Comparison of ENCODE assay signal across 8 mouse cellular contexts in genomic region chr11:96963580-96963979, GRCm38 (mm10). TPM values are rescaled to one million over a fixed set of nuclear protein-coding genes. Genes with fewer than 3 reads are reported as not detected.
DNase-seq lines count a peak whose midpoint lies in the region; ATAC-seq and TF ChIP-seq lines count a peak whose summit lies in the region.

No protein-coding gene starts in this region.

- no peaks in the 10 kb centered on the region for H3K27me3 ChIP-seq in intestine, postnatal 0 days (replicated peaks; ENCODE audit: control insufficient read depth, insufficient read depth, low read length)
- H3K27me3 ChIP-seq in midbrain, embryonic 12.5 days: no peaks in the 10 kb centered on the region

- H3K27ac ChIP-seq in intestine, postnatal 0 days (ENCODE audit: low read depth, low read length): no peak overlapping the region
- no peak overlapping the region for H3K27ac ChIP-seq in midbrain, embryonic 12.5 days (replicated peaks)

- peak; percentile 96 for DNase-seq in adipocyte (ENCODE audit: low spot score)
- DNase-seq in cerebellum, postnatal 4 days (ENCODE audit: low spot score in 2 of 2): peak; percentile 77 to 87
- DNase-seq in gastrocnemius, postnatal 25 days: peak; percentile 83
- peak; percentile 90 for DNase-seq in left cerebral cortex, postnatal 4 days
- peak; percentile 86 for DNase-seq in skeletal muscle tissue, adult 2 months (ENCODE audit: low read depth, low spot score)

- H3K4me1 ChIP-seq in intestine, postnatal 0 days (replicated peaks; ENCODE audit: control insufficient read depth, insufficient read depth, low read length): 0 out of 2 replicates have a peak, but pooled peaks cover 4% of the 10 kb centered on the region
- no peaks in the 10 kb centered on the region for H3K4me1 ChIP-seq in midbrain, embryonic 12.5 days

- intact Hi-C loops in left cerebral cortex, postnatal 4 days (cut with DNase I): loop anchor here (5.0 kb wide), 1 partner anchor 46 kb away; the partner anchor contains the start of gene Cdk5rap3

- no peak overlapping the region for H3K9ac ChIP-seq in intestine, postnatal 0 days (ENCODE audit: low read depth, low read length)
- H3K9ac ChIP-seq in midbrain, embryonic 12.5 days (replicated peaks): no peak overlapping the region

- peak; percentile 58 for ATAC-seq in intestine, postnatal 0 days
- ATAC-seq in midbrain, embryonic 12.5 days (ENCODE audit: low FRiP score, low read depth): 0 out of 2 replicates have a peak, but pooled peaks have one; percentile 47
- ATAC-seq in activated CD4-positive, CD25-positive, alpha-beta regulatory T cell, adult 4 months: no peak

- 13% methylated on average over 8 of the region's 8 CpGs for WGBS in intestine, postnatal 0 days
- WGBS in midbrain, embryonic 12.5 days: 19% methylated on average over 8 of the region's 8 CpGs

- no peak overlapping the region for H3K4me2 ChIP-seq in intestine, postnatal 0 days (replicated peaks; ENCODE audit: low read depth)
- no peak overlapping the region for H3K4me2 ChIP-seq in midbrain, embryonic 12.5 days (replicated peaks)

- peak; percentile 96 for TF ChIP-seq CTCF in intestine, postnatal 0 days (IDR thresholded peaks at IDR 0.05; ENCODE audit: low read depth)

- no peak overlapping the region for H3K4me3 ChIP-seq in intestine, postnatal 0 days (ENCODE audit: low read depth, low read length)
- H3K4me3 ChIP-seq in midbrain, embryonic 12.5 days: no peak overlapping the region

- H3K36me3 ChIP-seq in intestine, postnatal 0 days (ENCODE audit: control insufficient read depth, insufficient read depth): peaks cover 41% of the 10 kb centered on the region
- peaks cover 50% of the 10 kb centered on the region for H3K36me3 ChIP-seq in midbrain, embryonic 12.5 days

- H3K9me3 ChIP-seq in intestine, postnatal 0 days (ENCODE audit: control insufficient read depth): no peaks in the 10 kb centered on the region
- no peaks in the 10 kb centered on the region for H3K9me3 ChIP-seq in midbrain, embryonic 12.5 days

RNA-seq across cellular contexts. Expression of gene Sp2, which starts 19.2 kb away (rescaled TPM):
- 1 to 10 TPM; 8.9 to 9.0 TPM for total RNA-seq in gastrocnemius, postnatal 25 days (2021)
- polyA plus RNA-seq in intestine, postnatal 0 days (2015; fragmentation: Nextera tagmentation; extraction: Ambion mirVana): 7.7 and 8.2 TPM in 2 replicates
- 10 to 100 TPM in 1 of 2 experiments, 1 to 10 TPM in 1; 9.5 to 11.5 TPM for total RNA-seq in left cerebral cortex, postnatal 4 days (2021)
- polyA plus RNA-seq in midbrain, embryonic 12.5 days (2016; fragmentation: Nextera tagmentation; extraction: Ambion mirVana): 23.4 and 25.9 TPM in 2 replicates
- 10 to 100 TPM; 22.5 to 26.6 TPM for polyA plus RNA-seq in activated CD4-positive, CD25-positive, alpha-beta regulatory T cell, adult 4 months (2017; shearing (Covaris generic))

RNA-seq across cellular contexts. Expression of gene Pnpo, which starts 19.8 kb away (rescaled TPM):
- total RNA-seq in gastrocnemius, postnatal 25 days (2021): 1 to 10 TPM; 7.0 to 8.3 TPM
- polyA plus RNA-seq in intestine, postnatal 0 days (2015; fragmentation: Nextera tagmentation; extraction: Ambion mirVana): 145 and 158 TPM in 2 replicates
- 10 to 100 TPM; 11.7 to 15.1 TPM for total RNA-seq in left cerebral cortex, postnatal 4 days (2021)
- 14.6 and 16.4 TPM in 2 replicates for polyA plus RNA-seq in midbrain, embryonic 12.5 days (2016; fragmentation: Nextera tagmentation; extraction: Ambion mirVana)
- polyA plus RNA-seq in activated CD4-positive, CD25-positive, alpha-beta regulatory T cell, adult 4 months (2017; shearing (Covaris generic)): 10 to 100 TPM; 25.6 to 33.4 TPM

RNA-seq across cellular contexts. Expression of gene Prr15l, which starts 35.7 kb away (rescaled TPM):
- total RNA-seq in gastrocnemius, postnatal 25 days (2021): not detected
- polyA plus RNA-seq in intestine, postnatal 0 days (2015; fragmentation: Nextera tagmentation; extraction: Ambion mirVana): 138 and 141 TPM in 2 replicates
- not detected for total RNA-seq in left cerebral cortex, postnatal 4 days (2021)
- 0.55 and 0.68 TPM in 2 replicates for polyA plus RNA-seq in midbrain, embryonic 12.5 days (2016; fragmentation: Nextera tagmentation; extraction: Ambion mirVana)
- polyA plus RNA-seq in activated CD4-positive, CD25-positive, alpha-beta regulatory T cell, adult 4 months (2017; shearing (Covaris generic)): under 1 TPM in 1 of 2 experiments, not detected in 1; 0.15 TPM

RNA-seq across cellular contexts. Expression of gene Cdk5rap3, which starts 47.3 kb away (rescaled TPM):
- total RNA-seq in gastrocnemius, postnatal 25 days (2021): 10 to 100 TPM; 22.3 to 23.0 TPM
- polyA plus RNA-seq in intestine, postnatal 0 days (2015; fragmentation: Nextera tagmentation; extraction: Ambion mirVana): 64.1 and 68.9 TPM in 2 replicates
- 10 to 100 TPM; 63.3 to 65.4 TPM for total RNA-seq in left cerebral cortex, postnatal 4 days (2021)
- 107 and 116 TPM in 2 replicates for polyA plus RNA-seq in midbrain, embryonic 12.5 days (2016; fragmentation: Nextera tagmentation; extraction: Ambion mirVana)
- 10 to 100 TPM; 86.7 to 92.1 TPM for polyA plus RNA-seq in activated CD4-positive, CD25-positive, alpha-beta regulatory T cell, adult 4 months (2017; shearing (Covaris generic))

RNA-seq across cellular contexts. Expression of gene Sp6, which starts 49.6 kb away (rescaled TPM):
- total RNA-seq in gastrocnemius, postnatal 25 days (2021): under 1 TPM in 1 of 2 experiments, not detected in 1; 0.10 TPM
- 0.04 TPM in 1 of 2 replicates, not detected in the other for polyA plus RNA-seq in intestine, postnatal 0 days (2015; fragmentation: Nextera tagmentation; extraction: Ambion mirVana)
- total RNA-seq in left cerebral cortex, postnatal 4 days (2021): 1 to 10 TPM in 1 of 2 experiments, under 1 TPM in 1; 0.92 to 1.1 TPM
- 0.26 and 0.63 TPM in 2 replicates for polyA plus RNA-seq in midbrain, embryonic 12.5 days (2016; fragmentation: Nextera tagmentation; extraction: Ambion mirVana)
- polyA plus RNA-seq in activated CD4-positive, CD25-positive, alpha-beta regulatory T cell, adult 4 months (2017; shearing (Covaris generic)): not detected

Comparison
In these comparisons a context has a peak if more than half of its experiments do, and no peak if none do; other contexts are left out.
1. RNA of gene Prr15l, which starts 35.7 kb away (polyA plus RNA-seq): 138 to 141 TPM in intestine, postnatal 0 days; 0.55 to 0.68 TPM in midbrain, embryonic 12.5 days and 0.15 TPM in activated CD4-positive, CD25-positive, alpha-beta regulatory T cell, adult 4 months; every median in the first group is over 10 times any median in the second.
2. Peak in every context shown above with its lines, with median percentiles within 50 percentile points of each other: DNase-seq.